ENCODE assay signal across 8 mouse cellular contexts in genomic region chr2:129874084-129874483, GRCm38 (mm10).
DNase-seq lines count a peak whose midpoint lies in the region; ATAC-seq and TF ChIP-seq lines count a peak whose summit lies in the region.
"Had no signal": no experiment of that assay in that cellular context is flagged by ENCODE, and none has a peak within 500 bp of the region (broad histone marks: within the 10 kb centered on the region; RNA-seq: fewer than 3 reads in every experiment).

No protein-coding gene starts in this region.

- H3K4me2 ChIP-seq in hindbrain, postnatal 0 days (ENCODE audit: low read depth, low read length) = no peak overlapping the region
- no peak overlapping the region for H3K4me2 ChIP-seq in hindbrain, embryonic 11.5 days (replicated peaks; ENCODE audit: low read depth, low read length)
- no peak overlapping the region for H3K4me2 ChIP-seq in forebrain, embryonic 15.5 days (replicated peaks)
- no peak overlapping the region for H3K4me2 ChIP-seq in liver, postnatal 0 days (ENCODE audit: low read depth, low read length)

- H3K36me3 ChIP-seq in hindbrain, postnatal 0 days (ENCODE audit: insufficient read depth, low read length) = no peaks in the 10 kb centered on the region
- H3K36me3 ChIP-seq in hindbrain, embryonic 11.5 days (ENCODE audit: control insufficient read depth, insufficient read depth, low read length) = no peaks in the 10 kb centered on the region
- H3K36me3 ChIP-seq in forebrain, embryonic 15.5 days = no peaks in the 10 kb centered on the region
- no peaks in the 10 kb centered on the region for H3K36me3 ChIP-seq in liver, postnatal 0 days (replicated peaks; ENCODE audit: insufficient read depth, low read length)

- WGBS in hindbrain, postnatal 0 days = 41% methylated on average over 9 of the region's 9 CpGs
- 66% methylated on average over 9 of the region's 9 CpGs for WGBS in hindbrain, embryonic 11.5 days
- 15% methylated on average over 9 of the region's 9 CpGs for WGBS in cerebellum, adult 2 months
- 29% methylated on average over 9 of the region's 9 CpGs for WGBS in forebrain, embryonic 15.5 days
- WGBS in liver, postnatal 0 days (ENCODE audit: insufficient replicate concordance) = 62% methylated on average over 9 of the region's 9 CpGs

- H3K27ac ChIP-seq in hindbrain, postnatal 0 days = no peak overlapping the region
- no peak overlapping the region for H3K27ac ChIP-seq in hindbrain, embryonic 11.5 days (ENCODE audit: low read depth, low read length)
- H3K27ac ChIP-seq in cerebellum, adult 2 months (ENCODE audit: insufficient read depth, low read length) = no peak overlapping the region
- no peak overlapping the region for H3K27ac ChIP-seq in forebrain, embryonic 15.5 days (replicated peaks)
- H3K27ac ChIP-seq in liver, postnatal 0 days (ENCODE audit: low read depth) = no peak overlapping the region
- H3K27ac ChIP-seq: heart, adult 2 months had no signal

- no peak overlapping the region for H3K4me3 ChIP-seq in hindbrain, postnatal 0 days (ENCODE audit: low read length)
- no peak overlapping the region for H3K4me3 ChIP-seq in hindbrain, embryonic 11.5 days (ENCODE audit: low read depth, low read length)
- no peak overlapping the region for H3K4me3 ChIP-seq in cerebellum, adult 2 months (replicated peaks; ENCODE audit: insufficient read depth, low read depth, low read length)
- no peak overlapping the region for H3K4me3 ChIP-seq in forebrain, embryonic 15.5 days
- no peak overlapping the region for H3K4me3 ChIP-seq in liver, postnatal 0 days (ENCODE audit: low read depth, low read length)
- H3K4me3 ChIP-seq: heart, adult 2 months had no signal

- TF ChIP-seq POLR2A in cerebellum, adult 2 months (IDR thresholded peaks at IDR 0.05; ENCODE audit: borderline replicate concordance, insufficient read depth, low read length) = no peak

- DNase-seq in hindbrain, postnatal 0 days (ENCODE audit: low spot score) = peak; percentile 32
- DNase-seq in hindbrain, embryonic 11.5 days (ENCODE audit: low spot score) = no peak
- DNase-seq in brain, adult 2 months (ENCODE audit: low read depth, low spot score) = peak; percentile 65
- DNase-seq in cerebellum, adult 2 months = peak; percentile 30
- DNase-seq in thymus, postnatal 0 days (ENCODE audit: low spot score) = no peak
- no peak for DNase-seq in liver, postnatal 0 days

- peak; percentile 43 for ATAC-seq in hindbrain, postnatal 0 days
- ATAC-seq in hindbrain, embryonic 11.5 days (ENCODE audit: low FRiP score) = no peak
- ATAC-seq in forebrain, embryonic 15.5 days (replicated peaks) = peak; percentile 36; the same call in 1 of the 2 replicates
- ATAC-seq in liver, postnatal 0 days = no peak

- no peaks in the 10 kb centered on the region for H3K9me3 ChIP-seq in hindbrain, postnatal 0 days (ENCODE audit: low read length)
- H3K9me3 ChIP-seq in hindbrain, embryonic 11.5 days (ENCODE audit: control insufficient read depth, low read length) = no peaks in the 10 kb centered on the region
- H3K9me3 ChIP-seq in forebrain, embryonic 15.5 days = no peaks in the 10 kb centered on the region
- no peaks in the 10 kb centered on the region for H3K9me3 ChIP-seq in liver, postnatal 0 days (ENCODE audit: low read length)

- no peak overlapping the region for H3K9ac ChIP-seq in hindbrain, postnatal 0 days (replicated peaks; ENCODE audit: low read length)
- H3K9ac ChIP-seq in hindbrain, embryonic 11.5 days (ENCODE audit: low read depth, low read length) = no peak overlapping the region
- no peak overlapping the region for H3K9ac ChIP-seq in forebrain, embryonic 15.5 days (replicated peaks)
- no peak overlapping the region for H3K9ac ChIP-seq in liver, postnatal 0 days (replicated peaks)

- peak; percentile 27; the same call in 1 of the 2 replicates for TF ChIP-seq CTCF in hindbrain, postnatal 0 days (IDR thresholded peaks at IDR 0.05; ENCODE audit: low read depth)
- no peak; the same call in 1 of the 2 replicates for TF ChIP-seq CTCF in cerebellum, adult 2 months (IDR thresholded peaks at IDR 0.05; ENCODE audit: borderline replicate concordance, insufficient read depth, low read depth, low read length)
- no peak for TF ChIP-seq CTCF in liver, postnatal 0 days (IDR thresholded peaks at IDR 0.05; ENCODE audit: low read depth)

- no peak for TF ChIP-seq EP300 in liver, postnatal 0 days (IDR thresholded peaks at IDR 0.05; ENCODE audit: low read depth)

- no peaks in the 10 kb centered on the region for H3K27me3 ChIP-seq in hindbrain, postnatal 0 days (ENCODE audit: insufficient read depth, low read length)
- H3K27me3 ChIP-seq in hindbrain, embryonic 11.5 days (ENCODE audit: control insufficient read depth, insufficient read depth, low read length) = no peaks in the 10 kb centered on the region
- no peaks in the 10 kb centered on the region for H3K27me3 ChIP-seq in cerebellum, adult 2 months (ENCODE audit: control insufficient read depth, insufficient read depth, low read length)
- H3K27me3 ChIP-seq in forebrain, embryonic 15.5 days = no peaks in the 10 kb centered on the region
- no peaks in the 10 kb centered on the region for H3K27me3 ChIP-seq in liver, postnatal 0 days (ENCODE audit: insufficient read depth, low read length)

- H3K4me1 ChIP-seq in hindbrain, postnatal 0 days (ENCODE audit: insufficient read depth, low read length) = no peaks in the 10 kb centered on the region
- H3K4me1 ChIP-seq in hindbrain, embryonic 11.5 days (replicated peaks; ENCODE audit: control insufficient read depth, insufficient read depth, low read length) = no peaks in the 10 kb centered on the region
- H3K4me1 ChIP-seq in cerebellum, adult 2 months (ENCODE audit: control insufficient read depth, insufficient read depth, low read length) = peaks cover 6% of the 10 kb centered on the region; the same call in 1 of the 2 replicates
- 0 out of 2 replicates have a peak, but pooled peaks cover 12% of the 10 kb centered on the region for H3K4me1 ChIP-seq in forebrain, embryonic 15.5 days
- H3K4me1 ChIP-seq in liver, postnatal 0 days (ENCODE audit: insufficient read depth) = no peaks in the 10 kb centered on the region

Comparison
In these comparisons a context has a peak if more than half of its experiments do, and no peak if none do; other contexts are left out.
1. ATAC-seq: peak in hindbrain, postnatal 0 days (single experiment) and forebrain, embryonic 15.5 days (single experiment); none in hindbrain, embryonic 11.5 days (single experiment) and liver, postnatal 0 days (single experiment).
2. DNase-seq: peak in hindbrain, postnatal 0 days (single experiment), brain, adult 2 months (single experiment) and cerebellum, adult 2 months (2 of 2); none in hindbrain, embryonic 11.5 days (single experiment), thymus, postnatal 0 days (single experiment) and liver, postnatal 0 days (single experiment).